Mouse (Mus musculus) C2C12 (cell line): ENCODE data around the gene Zfp109.

Experiments
- CEBPB ChIP-seq: IDR thresholded peaks from one replicate; pipeline ENCODE4 v1.6.1; 2011; ENCODE audit warnings: low read depth, mild to moderate bottlenecking, control low read depth, moderate library complexity
- CTCF ChIP-seq: IDR thresholded peaks from one replicate; pipeline ENCODE4 v1.5.1; 2011; ENCODE audit not compliant: control insufficient read depth, insufficient read depth, insufficient read length
- FOSL1 ChIP-seq: IDR thresholded peaks from one replicate; pipeline ENCODE4 v1.8.0; 2011; ENCODE audit warnings: mild to moderate bottlenecking, low read length; ENCODE audit not compliant: poor library complexity, insufficient read depth, severe bottlenecking
- MAX ChIP-seq: IDR thresholded peaks from one replicate; pipeline ENCODE4 v1.6.1; 2011; ENCODE audit warnings: mild to moderate bottlenecking, control low read depth
- MYOD1 ChIP-seq: IDR thresholded peaks from one replicate; pipeline ENCODE4 v1.6.1; 2011; ENCODE audit warnings: low read depth; ENCODE audit not compliant: control insufficient read depth, insufficient read length
- MYOG ChIP-seq: IDR thresholded peaks from one replicate; pipeline ENCODE4 v1.6.1; 2011; ENCODE audit not compliant: control insufficient read depth, insufficient read length; ENCODE audit errors: extremely low read depth
- USF1 ChIP-seq: IDR thresholded peaks from one replicate; pipeline ENCODE4 v1.6.1; 2011; ENCODE audit warnings: low read depth, mild to moderate bottlenecking, control low read depth, moderate library complexity

DNA sequence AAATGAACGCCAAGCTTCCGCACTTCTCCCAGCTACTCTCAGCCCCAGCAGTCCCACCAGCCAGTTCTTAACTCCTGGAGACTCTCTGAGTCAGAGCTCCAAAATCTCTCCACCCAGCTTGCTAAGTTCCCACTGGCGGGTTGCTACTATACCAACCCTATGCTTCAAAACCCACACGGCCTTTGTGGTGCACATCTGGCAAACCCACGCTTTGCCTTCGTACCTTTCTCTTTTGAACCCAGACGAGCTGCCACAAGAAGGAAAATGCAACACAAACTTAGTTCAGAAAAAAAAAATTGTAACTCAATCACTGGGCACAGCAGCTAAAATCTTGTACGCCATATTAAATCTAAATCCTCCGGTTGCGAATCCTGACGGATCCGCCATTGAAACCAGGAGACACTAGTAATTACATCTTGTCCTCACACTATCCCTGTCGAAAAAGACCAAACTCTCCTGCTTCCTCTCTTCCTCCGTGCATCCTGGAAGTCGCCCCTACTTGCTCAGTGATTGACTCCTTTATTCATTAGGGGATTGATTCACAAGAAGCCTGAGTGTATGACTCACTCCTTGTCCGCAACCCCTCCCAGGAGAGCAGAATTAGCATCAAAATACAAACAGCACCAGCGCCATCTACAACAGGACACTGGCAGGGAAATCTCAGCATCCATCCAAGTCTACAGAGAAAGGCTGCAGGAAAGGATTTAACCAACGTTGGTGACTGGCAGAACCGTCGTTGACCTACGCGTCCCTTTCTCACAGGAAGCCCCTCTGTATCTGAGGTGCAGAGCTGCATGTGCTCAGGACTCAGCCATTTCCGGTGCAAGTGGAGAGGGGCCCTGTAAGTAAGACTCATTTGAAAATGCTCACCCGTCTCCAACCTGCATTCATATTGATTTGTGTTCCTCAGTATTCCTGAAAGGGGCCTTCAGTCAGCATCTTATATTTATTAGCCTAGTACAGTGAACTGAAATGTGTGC is 31.1 kb upstream of the Zfp109 start:
- no peak for TF ChIP-seq CTCF
- no peak for TF ChIP-seq CEBPB
- TF ChIP-seq MYOG = no peak
- TF ChIP-seq MYOD1 = no peak
- TF ChIP-seq USF1 = no peak
- TF ChIP-seq MAX = no peak
- no peak for TF ChIP-seq FOSL1
